Mouse (Mus musculus) bone marrow, adult 2 months (tissue): Measurements from ENCODE around the gene Mysm1.

Experiments
- CTCF ChIP-seq: fragments of 200-500 bp; IDR thresholded peaks from 2 replicates; pipeline ENCODE4 v1.5.1; 2011; ENCODE audit warnings: low read length, control low read depth; ENCODE audit not compliant: control insufficient read depth, insufficient read depth
- POLR2A ChIP-seq: fragments of 200-500 bp; IDR thresholded peaks from 2 replicates; pipeline ENCODE4 v1.6.1; 2011; ENCODE audit warnings: low read depth, mild to moderate bottlenecking, control low read depth, low read length, borderline replicate concordance; ENCODE audit not compliant: control insufficient read depth

DNA sequence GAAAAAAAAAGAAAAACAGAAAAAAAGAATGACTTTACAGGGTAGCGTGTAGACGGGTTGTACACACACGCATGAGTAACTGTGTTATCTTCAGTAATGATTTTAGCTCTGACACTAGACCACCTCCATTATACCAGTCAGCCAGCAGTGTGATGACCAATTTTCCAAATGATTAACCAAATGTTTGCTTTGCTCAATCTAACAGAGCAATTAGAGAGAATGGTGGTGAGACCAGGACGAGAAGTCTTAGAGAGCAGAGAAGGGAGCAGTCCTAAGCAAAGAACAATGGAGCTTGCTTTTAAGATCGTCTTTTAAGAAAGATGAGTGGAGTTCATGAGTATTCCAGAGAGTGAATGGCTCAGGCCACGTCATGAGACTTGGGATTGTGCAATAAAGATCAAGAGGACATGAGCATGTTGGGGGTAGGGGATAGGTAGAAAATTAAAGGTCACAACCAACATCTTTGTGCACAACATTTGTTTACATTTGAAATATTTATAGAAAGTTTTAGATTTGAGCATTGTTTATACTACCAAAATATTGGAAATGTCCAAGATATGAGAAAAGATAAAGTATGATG, 26.4 kb upstream of the Mysm1 start:
- TF ChIP-seq POLR2A, result no peak
- TF ChIP-seq CTCF, result no peak
